Mouse (Mus musculus) liver, embryonic 18 days (tissue): ENCODE results near the gene A930017K11Rik. TPM values are rescaled to one million over a fixed set of nuclear protein-coding genes. Genes with fewer than 3 reads are reported as not detected.

Experiments used
- polyA plus RNA-seq: library from polyadenylated mRNA; depleted of rRNA; stranded (reverse); fragments of >200 nt; gene quantifications from 2 replicates; pipeline ENCODE4 v1.2.3, GENCODE M21; 2012; rRNA removed

The A930017K11Rik gene
- polyA plus RNA-seq: 0.03 and 0.04 TPM in 2 replicates

GRCm38 (mm10) chr17:25951803-25952623 lies at the start of gene A930017K11Rik:
Gene A930017K11Rik, minus strand, starts transcription at chr17:25952565.

GRCm38 (mm10) chr17:25985306-25986294 lies 33.2 kb upstream of the A930017K11Rik start, which contains the start of gene Capn15:
Gene Capn15, minus strand, starts transcription at chr17:25985796.

GRCm38 (mm10) chr17:25944366-25945163 lies 7.8 kb downstream of the A930017K11Rik start, which contains the start of the genes Pigq and Nhlrc4:
Gene Pigq, minus strand, starts transcription at chr17:25944936.
Gene Nhlrc4, minus strand, starts transcription at chr17:25944961.

DNA sequence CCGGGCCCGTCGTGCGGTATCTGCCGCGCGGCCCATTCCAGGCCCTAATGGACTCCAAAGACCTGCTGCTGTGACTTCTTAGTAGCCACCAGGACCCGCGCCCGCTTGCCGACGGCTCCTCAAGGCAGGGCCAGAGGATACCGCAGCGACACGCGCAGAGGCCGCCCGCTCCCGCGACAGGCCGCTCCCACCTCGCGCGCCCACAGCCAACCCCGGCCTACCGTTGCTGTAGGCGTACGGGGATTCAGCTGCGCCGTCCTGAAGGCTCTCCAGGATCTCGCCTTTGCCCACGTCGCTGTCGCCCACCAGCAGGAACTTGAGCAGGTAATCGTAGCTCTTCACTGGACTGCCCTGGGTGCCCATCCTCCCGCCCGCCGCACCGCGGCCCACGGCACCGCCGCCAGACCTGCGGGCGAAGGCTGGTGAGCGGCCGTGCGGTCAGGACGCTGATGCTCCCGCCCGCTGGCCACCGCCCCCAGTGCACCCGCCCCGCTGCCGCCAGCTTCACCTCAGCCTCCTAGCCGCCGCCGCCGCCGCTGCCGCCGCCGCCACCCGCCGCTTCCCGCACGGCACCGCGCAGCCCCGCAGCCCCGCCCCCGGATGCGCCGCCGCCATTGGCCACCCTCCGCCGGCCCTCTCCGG lies 33.1 kb downstream of the A930017K11Rik start, which contains the start of gene Rab40c:
Rab40c (minus strand) TSS at position 584 of the 642 bp plus-strand sequence.

Other genes with a start within 250 kb of the A930017K11Rik start
- gene Gng13, start 235.4 kb downstream of the A930017K11Rik start, polyA plus RNA-seq: 0.05 TPM in 1 of 2 replicates, not detected in the other
- 5.2 and 6.8 TPM in 2 replicates for gene Chtf18, start 225.1 kb downstream of the A930017K11Rik start, polyA plus RNA-seq
- 7.9 and 8.1 TPM in 2 replicates for gene Rpusd1, start 224.9 kb downstream of the A930017K11Rik start, polyA plus RNA-seq
- gene Mslnl, start 216.5 kb downstream of the A930017K11Rik start, polyA plus RNA-seq: not detected in 2 replicates
- 8.0 and 9.1 TPM in 2 replicates for gene Msln, start 198.2 kb downstream of the A930017K11Rik start, polyA plus RNA-seq
- gene Narfl, start 178.8 kb downstream of the A930017K11Rik start, polyA plus RNA-seq: 10.9 and 12.1 TPM in 2 replicates
- 7.7 and 9.7 TPM in 2 replicates for gene Haghl, start 166.9 kb downstream of the A930017K11Rik start, polyA plus RNA-seq
- gene Ccdc78, start 166.0 kb downstream of the A930017K11Rik start, polyA plus RNA-seq: 0.01 and 0.02 TPM in 2 replicates
- gene Fam173a, start 159.7 kb downstream of the A930017K11Rik start, polyA plus RNA-seq: 45.0 and 49.0 TPM in 2 replicates
- gene AC134908.4, start 156.9 kb downstream of the A930017K11Rik start, polyA plus RNA-seq: not detected in 2 replicates
- 13.1 and 16.2 TPM in 2 replicates for gene Metrn, start 155.4 kb downstream of the A930017K11Rik start, polyA plus RNA-seq
- gene Fbxl16, start 143.5 kb downstream of the A930017K11Rik start, polyA plus RNA-seq: 0.08 TPM in 2 replicates
- 14.1 and 15.5 TPM in 2 replicates for gene Wdr24, start 128.9 kb downstream of the A930017K11Rik start, polyA plus RNA-seq
- 22.4 and 24.2 TPM in 2 replicates for gene Jmjd8, start 123.7 kb downstream of the A930017K11Rik start, polyA plus RNA-seq
- 82.1 and 92.4 TPM in 2 replicates for gene Stub1, start 119.2 kb downstream of the A930017K11Rik start, polyA plus RNA-seq
- 1.3 and 2.0 TPM in 2 replicates for gene Rhbdl1, start 115.3 kb downstream of the A930017K11Rik start, polyA plus RNA-seq
- 2.9 and 3.8 TPM in 2 replicates for gene Gm20683, start 110.8 kb downstream of the A930017K11Rik start, polyA plus RNA-seq
- 28.3 and 35.9 TPM in 2 replicates for gene Rhot2, start 107.7 kb downstream of the A930017K11Rik start, polyA plus RNA-seq
- 8.8 and 9.9 TPM in 2 replicates for gene Wdr90, start 91.1 kb downstream of the A930017K11Rik start, polyA plus RNA-seq
- 34.5 and 45.2 TPM in 2 replicates for gene Mcrip2, start 83.8 kb downstream of the A930017K11Rik start, polyA plus RNA-seq
- 61.8 and 63.8 TPM in 2 replicates for gene Mettl26, start 77.5 kb downstream of the A930017K11Rik start, polyA plus RNA-seq
- gene Wfikkn1, start 71.7 kb downstream of the A930017K11Rik start, polyA plus RNA-seq: 0.13 and 0.16 TPM in 2 replicates
- gene Rab40c, start 32.8 kb downstream of the A930017K11Rik start, polyA plus RNA-seq: 8.7 and 11.1 TPM in 2 replicates
- 123 and 127 TPM in 2 replicates for gene Pigq, start 7.6 kb downstream of the A930017K11Rik start, polyA plus RNA-seq
- 2.6 and 3.4 TPM in 2 replicates for gene Nhlrc4, start 7.6 kb downstream of the A930017K11Rik start, polyA plus RNA-seq
- gene Capn15, start 33.2 kb upstream of the A930017K11Rik start, polyA plus RNA-seq: 5.2 and 6.5 TPM in 2 replicates
- gene Rab11fip3, start 117.0 kb upstream of the A930017K11Rik start, polyA plus RNA-seq: 4.6 and 4.8 TPM in 2 replicates
- 55.4 and 64.8 TPM in 2 replicates for gene Decr2, start 137.8 kb upstream of the A930017K11Rik start, polyA plus RNA-seq
- gene Nme4, start 143.0 kb upstream of the A930017K11Rik start, polyA plus RNA-seq: 22.5 and 23.4 TPM in 2 replicates
- gene Tmem8, start 160.7 kb upstream of the A930017K11Rik start, polyA plus RNA-seq: 5.3 and 5.6 TPM in 2 replicates
- gene Mrpl28, start 170.9 kb upstream of the A930017K11Rik start, polyA plus RNA-seq: 49.0 and 50.7 TPM in 2 replicates
- 6.6 and 7.6 TPM in 2 replicates for gene Axin1, start 186.1 kb upstream of the A930017K11Rik start, polyA plus RNA-seq
- gene Pdia2, start 246.5 kb upstream of the A930017K11Rik start, polyA plus RNA-seq: 5.9 and 6.1 TPM in 2 replicates